Mouse (Mus musculus) spleen, adult 2 months (tissue): Measurements from ENCODE around the gene Appl2.

Experiments
- CTCF ChIP-seq: fragments of 200-500 bp; IDR thresholded peaks from 2 replicates; pipeline ENCODE4 v1.5.1; 2011; ENCODE audit warnings: mild to moderate bottlenecking, inconsistent platforms; ENCODE audit not compliant: insufficient read depth, insufficient read length, insufficient replicate concordance; ENCODE audit errors: extremely low read depth
- POLR2A ChIP-seq: fragments of 200-500 bp; IDR thresholded peaks from 2 replicates; pipeline ENCODE4 v1.6.1; 2011; ENCODE audit warnings: low read depth, low read length, inconsistent platforms

DNA sequence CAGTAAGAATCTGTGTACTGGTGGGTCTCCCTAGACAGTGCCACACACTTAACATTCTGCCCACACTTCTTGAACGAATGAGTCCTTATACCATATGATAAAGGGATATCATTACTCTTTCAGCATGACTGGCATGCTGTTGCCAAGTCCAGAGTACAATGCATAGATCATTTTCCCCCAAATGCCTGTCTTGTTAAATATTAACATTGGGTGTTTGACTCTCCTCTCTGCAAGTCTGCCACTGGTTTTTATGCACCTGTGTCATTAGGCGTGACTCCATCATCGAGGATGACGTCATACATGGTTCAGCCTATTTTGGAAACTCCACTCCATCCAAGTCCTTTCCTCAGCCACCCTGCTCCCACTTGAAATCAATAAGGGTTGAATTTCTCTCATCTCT is 18.0 kb upstream of the Appl2 start:
- no peak for TF ChIP-seq CTCF
- TF ChIP-seq POLR2A: no peak
